Mouse (Mus musculus) MEL (cell line): ENCODE results near the gene Rac1. TPM values are rescaled to one million over a fixed set of nuclear protein-coding genes. Genes with fewer than 3 reads are reported as not detected.
A peak's percentile ranks its signal among the peaks of the same experiment; 100 is the strongest.
"Not testable (repeated sequence)": the region's sequence is repeated elsewhere in the genome, so short reads cannot be mapped to it uniquely, and the experiment has no call there.

ENCODE experiments used
- DNase-seq: peaks from one replicate; pipeline ENCODE4 v3.0.0; 2011; ENCODE audit warnings: low read depth, low spot score
- H3K27ac ChIP-seq: 2 replicates; pipeline ENCODE4 v1.5.1; 2012; ENCODE audit warnings: low read depth, mild to moderate bottlenecking, control low read depth, low read length, moderate library complexity; ENCODE audit not compliant: control insufficient read depth
- H3K27me3 ChIP-seq, 2 experiments: fragments of 150-350 bp in 1 of 2; sonication (generic) in 1 of 2; 2 replicates each; pipeline ENCODE4 v1.6.1; 2012; ENCODE audit warnings: low read length in 2 of 2, mild to moderate bottlenecking in 2 of 2, improper control_type of control experiment in 1 of 2, moderate library complexity in 1 of 2; ENCODE audit not compliant: insufficient read depth in 2 of 2, control insufficient read depth in 1 of 2
- H3K36me3 ChIP-seq, 2 experiments: 2 replicates each; pipeline ENCODE4 v1.6.1; 2012 to 2014; ENCODE audit warnings: low read length in 2 of 2, improper control_type of control experiment in 1 of 2, inconsistent platforms in 1 of 2, mild to moderate bottlenecking in 1 of 2; ENCODE audit not compliant: insufficient read depth in 2 of 2, control insufficient read depth in 1 of 2
- H3K4me1 ChIP-seq, 2 experiments: fragments of 150-350 bp in 1 of 2; sonication (generic) in 1 of 2; 2 replicates each; pipeline ENCODE4 v1.6.1; 2012; ENCODE audit warnings: low read length in 2 of 2, improper control_type of control experiment in 1 of 2, mild to moderate bottlenecking in 1 of 2; ENCODE audit not compliant: insufficient read depth in 2 of 2, control insufficient read depth in 1 of 2
- H3K4me3 ChIP-seq, 2 experiments: fragments of 150-350 bp in 1 of 2; sonication (generic) in 1 of 2; 2 replicates each; pipeline ENCODE4 v1.5.1; 2012; ENCODE audit warnings: low read depth in 2 of 2, low read length in 2 of 2, mild to moderate bottlenecking in 2 of 2, moderate library complexity in 2 of 2, control low read depth in 1 of 2, improper control_type of control experiment in 1 of 2; ENCODE audit not compliant: control insufficient read depth in 1 of 2, insufficient read depth in 1 of 2
- H3K79me2 ChIP-seq: 2 replicates; pipeline ENCODE4 v1.6.1; 2012; ENCODE audit warnings: mild to moderate bottlenecking, low read length, moderate library complexity; ENCODE audit not compliant: control insufficient read depth, poor library complexity, insufficient read depth
- H3K9ac ChIP-seq: 2 replicates; pipeline ENCODE4 v1.6.1; 2012; ENCODE audit warnings: low read depth, mild to moderate bottlenecking, control low read depth, low read length, moderate library complexity; ENCODE audit not compliant: control insufficient read depth, poor library complexity, severe bottlenecking
- H3K9me3 ChIP-seq: fragments of 150-350 bp; sonication (generic); replicated peaks from 2 replicates; pipeline ENCODE4 v1.6.1; 2012; ENCODE audit warnings: mild to moderate bottlenecking, low read length, improper control_type of control experiment, moderate library complexity; ENCODE audit not compliant: insufficient read depth
- CHD2 ChIP-seq: IDR thresholded peaks from 2 replicates; pipeline ENCODE4 v1.6.1; 2011; ENCODE audit warnings: low read length, improper control_type of control experiment
- CTCF ChIP-seq, 3 experiments: IDR thresholded peaks in 2 of 3; conservative IDR thresholded peaks in 1 of 3; 2 replicates each; pipeline ENCODE4 v1.5.1; 2011 to 2012; ENCODE audit warnings: low read length in 3 of 3, low read depth in 2 of 3, mild to moderate bottlenecking in 2 of 3, improper control_type of control experiment in 1 of 3, inconsistent platforms in 1 of 3, mixed read lengths in 1 of 3, moderate library complexity in 1 of 3; ENCODE audit not compliant: control insufficient read depth in 1 of 3, insufficient read depth in 1 of 3, poor library complexity in 1 of 3, severe bottlenecking in 1 of 3
- EP300 ChIP-seq, 2 experiments: IDR thresholded peaks; 2 replicates each; pipeline ENCODE4 v1.6.1; 2011; ENCODE audit warnings: improper control_type of control experiment in 2 of 2, low read length in 2 of 2, low read depth in 1 of 2, mild to moderate bottlenecking in 1 of 2
- ETS1 ChIP-seq: IDR thresholded peaks from 2 replicates; pipeline ENCODE4 v1.6.1; 2012; ENCODE audit warnings: low read depth, mild to moderate bottlenecking, inconsistent platforms, low read length, improper control_type of control experiment, moderate library complexity
- GABPA ChIP-seq: IDR thresholded peaks from 2 replicates; pipeline ENCODE4 v1.6.1; 2012; ENCODE audit warnings: low read depth, mild to moderate bottlenecking, inconsistent platforms, low read length, improper control_type of control experiment, moderate library complexity
- GATA1 ChIP-seq: IDR thresholded peaks from 2 replicates; pipeline ENCODE4 v1.6.1; 2011; ENCODE audit warnings: low read depth, low read length, improper control_type of control experiment
- JUND ChIP-seq: IDR thresholded peaks from 2 replicates; pipeline ENCODE4 v1.6.1; 2011; ENCODE audit warnings: low read depth, mild to moderate bottlenecking, improper control_type of control experiment, low read length
- MAX ChIP-seq: IDR thresholded peaks from 2 replicates; pipeline ENCODE4 v1.6.1; 2011; ENCODE audit warnings: low read length, improper control_type of control experiment
- MAZ ChIP-seq: IDR thresholded peaks from 2 replicates; pipeline ENCODE4 v1.6.1; 2012; ENCODE audit warnings: low read depth, mild to moderate bottlenecking, inconsistent platforms, low read length, improper control_type of control experiment
- NELFE ChIP-seq: IDR thresholded peaks from 2 replicates; pipeline ENCODE4 v1.6.1; 2011; ENCODE audit warnings: low read depth, low read length, improper control_type of control experiment
- POLR2AphosphoS2 ChIP-seq: IDR thresholded peaks from 2 replicates; pipeline ENCODE4 v1.6.1; 2011; ENCODE audit warnings: low read length, improper control_type of control experiment
- TCF12 ChIP-seq: IDR thresholded peaks from 2 replicates; pipeline ENCODE4 v1.6.1; 2014; ENCODE audit warnings: low read depth, mild to moderate bottlenecking, inconsistent platforms, low read length, improper control_type of control experiment, moderate library complexity
- ZC3H11A ChIP-seq: IDR thresholded peaks from 2 replicates; pipeline ENCODE4 v1.6.1; 2012; ENCODE audit warnings: low read depth, mild to moderate bottlenecking, inconsistent platforms, low read length, improper control_type of control experiment
- ZKSCAN1 ChIP-seq: IDR thresholded peaks from 2 replicates; pipeline ENCODE4 v1.6.1; 2012; ENCODE audit warnings: low read depth, mild to moderate bottlenecking, inconsistent platforms, low read length, improper control_type of control experiment, moderate library complexity
- ZMIZ1 ChIP-seq: IDR thresholded peaks from 2 replicates; pipeline ENCODE4 v1.6.1; 2012; ENCODE audit warnings: low read depth, mild to moderate bottlenecking, inconsistent platforms, low read length, improper control_type of control experiment, moderate library complexity
- ZNF384 ChIP-seq: IDR thresholded peaks from 2 replicates; pipeline ENCODE4 v1.6.1; 2012; ENCODE audit warnings: low read depth, mild to moderate bottlenecking, inconsistent platforms, low read length, improper control_type of control experiment
- polyA plus RNA-seq, 2 experiments: library from polyadenylated mRNA; stranded (reverse) in 1 of 2; unstranded in 1 of 2; fragments of >175 nt in 1 of 2; fragments of >200 nt in 1 of 2; gene quantifications; 2 replicates each; pipeline versions ENCODE4 v1.2.1 to v1.2.4; 2012; ENCODE audit warnings: low replicate concordance in 2 of 2, low read depth in 1 of 2; ENCODE audit not compliant: insufficient read length in 2 of 2, insufficient read depth in 1 of 2, missing spikeins in 1 of 2
- total RNA-seq: library from RNA; depleted of rRNA; stranded (reverse); fragments of 300-350 nt; gene quantifications from 2 replicates; pipeline ENCODE4 v1.2.3, GENCODE M21; 2012

Rac1 gene
- total and polyA plus RNA-seq, 3 experiments = 105 to 251 (median 134) TPM

GRCm38 (mm10) chr5:143567258-143567670 lies 39.4 kb upstream of the Rac1 start:
- peak overlapping the region in 1 of 2 experiments; percentile 34; a peak in 1 of 4 replicates for H3K4me3 ChIP-seq
- H3K27ac ChIP-seq = peak overlapping the region; percentile 64
- H3K27me3 ChIP-seq = no peaks in the 10 kb centered on the region
- H3K36me3 ChIP-seq = peaks cover 0 to 10% of the 10 kb centered on the region in 2 experiments; a peak in 2 of 4 replicates
- H3K79me2 ChIP-seq = no peaks in the 10 kb centered on the region
- DNase-seq = peak; percentile 81
- TF ChIP-seq JUND = no peak
- TF ChIP-seq ZMIZ1 = no peak
- peak; percentile 61 to 72 for TF ChIP-seq EP300 (IDR thresholded peaks at IDR 0.05; ENCODE audit: low read depth in 1 of 2, low read length in 2 of 2)
- no peak for TF ChIP-seq ZKSCAN1
- TF ChIP-seq GATA1 = 0 out of 2 replicates have a peak, but pooled peaks have one; percentile 36
- TF ChIP-seq TCF12 = peak; percentile 21; the same call in 1 of the 2 replicates
- peak; percentile 35; the same call in 1 of the 2 replicates for TF ChIP-seq ETS1
- TF ChIP-seq ZNF384 = no peak
- no peak for TF ChIP-seq MAZ
- TF ChIP-seq POLR2AphosphoS2 = no peak
- TF ChIP-seq CHD2 = no peak
- no peak for TF ChIP-seq CTCF (IDR thresholded peaks at IDR 0.05 in 2 of 3, conservative IDR thresholded peaks at IDR 0.05 in 1 of 3; ENCODE audit: control insufficient read depth in 1 of 3, insufficient read depth in 1 of 3, low read depth in 2 of 3, low read length in 3 of 3, poor library complexity in 1 of 3, severe bottlenecking in 1 of 3)
- TF ChIP-seq MAX = no peak
- TF ChIP-seq NELFE = no peak
- TF ChIP-seq ZC3H11A = no peak
- peak; percentile 84 for TF ChIP-seq GABPA
- no peaks in the 10 kb centered on the region for H3K9me3 ChIP-seq
- peak overlapping the region; percentile 23 for H3K9ac ChIP-seq
- peaks cover 0 to 8% of the 10 kb centered on the region in 2 experiments; a peak in 3 of 4 replicates for H3K4me1 ChIP-seq

- H3K9me3 ChIP-seq, H3K27me3 ChIP-seq, H3K9ac ChIP-seq, H3K4me3 ChIP-seq, H3K4me1 ChIP-seq, H3K79me2 ChIP-seq: not testable (repeated sequence)
- TF ChIP-seq ZNF384 = peak; percentile 93
- 0 out of 2 replicates have a peak, but pooled peaks have one; percentile 7 for TF ChIP-seq GATA1
- TF ChIP-seq TCF12 = peak; percentile 17; the same call in 1 of the 2 replicates
- peak; percentile 34 for DNase-seq
- H3K27ac ChIP-seq = peak overlapping the region; percentile 64
- peaks cover 0 to 10% of the 10 kb centered on the region in 2 experiments; a peak in 2 of 4 replicates for H3K36me3 ChIP-seq
Measured at GRCm38 (mm10) chr5:143566804-143567203, 39.0 kb upstream of the Rac1 start.
